Mouse (Mus musculus) liver, embryonic 14.5 days (tissue): ENCODE measurements at regions not wholly inside any gene's neighbourhood (a gene's known extent, or its start where the extent isn't known, plus 50 kb on each side); places are given as distances from the start of the nearest gene placed in this dataset.

Experiments used
- CTCF ChIP-seq: IDR thresholded peaks from 2 replicates; pipeline ENCODE4 v1.5.1; 2016; ENCODE audit warnings: antibody characterized with exemption, low read depth, control low read depth
- EP300 ChIP-seq: IDR thresholded peaks from 2 replicates; pipeline ENCODE4 v1.6.1; 2016; ENCODE audit warnings: antibody characterized with exemption, low read depth

GRCm38 (mm10) chr12:77065645-77066512 is 103.9 kb upstream of the Max start:
- TF ChIP-seq CTCF (no peak), EP300 (no peak)
